Mouse (Mus musculus): Measurements from ENCODE around the gene Nr5a1. TPM values are rescaled to one million over a fixed set of nuclear protein-coding genes. Genes with fewer than 3 reads are reported as not detected.

The Nr5a1 gene
- total and polyA plus RNA-seq, 3 experiments: 0.04 TPM; not detected in 2

DNA sequence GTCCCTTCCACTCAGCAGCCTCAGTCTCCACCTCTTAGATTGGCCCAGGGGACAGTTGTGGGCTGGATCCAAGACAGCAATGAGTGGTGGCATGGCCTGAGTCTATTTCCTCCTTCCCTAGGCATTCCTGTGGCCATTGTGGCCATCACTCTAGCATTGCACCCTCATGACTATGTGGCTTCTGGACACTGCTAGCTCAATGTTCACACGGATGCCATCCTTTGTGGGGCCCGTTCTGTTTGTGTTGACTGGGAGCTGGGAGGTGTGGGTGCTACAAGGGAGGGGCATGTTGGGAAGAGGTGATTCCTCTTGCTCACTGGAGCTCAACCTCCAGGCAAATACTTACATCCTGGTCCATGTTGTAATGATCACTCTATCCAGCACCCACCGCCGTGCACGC is 32.1 kb downstream of the Nr5a1 start:
- H3K27ac ChIP-seq (ENCODE audit: insufficient read depth, low read depth): no peak overlapping the region
- in situ Hi-C loops (cut with MboI; ENCODE audit: low pct_ligation_motif_present, low pct_unique_long_range_greater_than_20kb, low sequenced_read_pairs) (no loop called here), dilution Hi-C loops (cut with MboI; ENCODE audit: extremely low pct_ligation_motif_present, extremely low pct_unique_long_range_greater_than_20kb, low sequenced_read_pairs) (no loop called here)
- peaks cover 5 to 7% of the 10 kb centered on the region in 2 experiments; a peak in 2 of 4 replicates for H3K4me1 ChIP-seq (ENCODE audit: control insufficient read depth in 1 of 2, insufficient read depth in 2 of 2)
- H3K36me3 ChIP-seq (replicated peaks in 1 of 2; ENCODE audit: control insufficient read depth in 1 of 2, insufficient read depth in 1 of 2, low read length in 1 of 2): no peaks in the 10 kb centered on the region
- DNase-seq (ENCODE audit: extremely low read depth): no peak
- H3K9ac ChIP-seq (ENCODE audit: insufficient read depth, low read depth): no peak overlapping the region
- TF ChIP-seq RAD21 (IDR thresholded peaks at IDR 0.05; ENCODE audit: low read depth, low read length) (no peak), ZC3H11A (IDR thresholded peaks at IDR 0.05; ENCODE audit: low read depth, low read length) (no peak), ELF1 (IDR thresholded peaks at IDR 0.05; ENCODE audit: low read depth, low read length) (no peak), MXI1 (IDR thresholded peaks at IDR 0.05; ENCODE audit: low read depth, low read length) (no peak), POLR2A (IDR thresholded peaks at IDR 0.05; ENCODE audit: low read depth, low read length) (no peak), JUN (IDR thresholded peaks at IDR 0.05; ENCODE audit: insufficient read depth, low read depth, low read length) (no peak), PAX5 (IDR thresholded peaks at IDR 0.05; ENCODE audit: low read length) (no peak), HCFC1 (IDR thresholded peaks at IDR 0.05; ENCODE audit: low read depth, low read length) (no peak), CHD2 (IDR thresholded peaks at IDR 0.05; ENCODE audit: low read length) (no peak), RCOR1 (conservative IDR thresholded peaks at IDR 0.05; ENCODE audit: low read depth, low read length) (no peak), MAFK (IDR thresholded peaks at IDR 0.05; ENCODE audit: insufficient replicate concordance, low read length) (no peak), E2F4 (IDR thresholded peaks at IDR 0.05; ENCODE audit: insufficient replicate concordance, low read depth, low read length) (no peak), NRF1 (IDR thresholded peaks at IDR 0.05; ENCODE audit: low read depth, low read length) (no peak), ZMIZ1 (IDR thresholded peaks at IDR 0.05; ENCODE audit: low read depth, low read length) (no peak), ETS1 (conservative IDR thresholded peaks at IDR 0.05; ENCODE audit: low read depth, low read length) (no peak)
- H3K4me2 ChIP-seq (ENCODE audit: insufficient read depth, low read depth, poor library complexity, severe bottlenecking): no peak overlapping the region
- no peaks in the 10 kb centered on the region for H3K79me2 ChIP-seq (replicated peaks; ENCODE audit: control insufficient read depth, extremely low read depth, insufficient read depth, poor library complexity, severe bottlenecking)
- H3K9me3 ChIP-seq (replicated peaks; ENCODE audit: low read length): no peaks in the 10 kb centered on the region
- H3K4me3 ChIP-seq (replicated peaks in 1 of 3; ENCODE audit: low read depth in 2 of 3, low read length in 2 of 3, poor library complexity in 1 of 3): no peak overlapping the region
- H3K27me3 ChIP-seq (replicated peaks): peaks cover 51% of the 10 kb centered on the region

DNA sequence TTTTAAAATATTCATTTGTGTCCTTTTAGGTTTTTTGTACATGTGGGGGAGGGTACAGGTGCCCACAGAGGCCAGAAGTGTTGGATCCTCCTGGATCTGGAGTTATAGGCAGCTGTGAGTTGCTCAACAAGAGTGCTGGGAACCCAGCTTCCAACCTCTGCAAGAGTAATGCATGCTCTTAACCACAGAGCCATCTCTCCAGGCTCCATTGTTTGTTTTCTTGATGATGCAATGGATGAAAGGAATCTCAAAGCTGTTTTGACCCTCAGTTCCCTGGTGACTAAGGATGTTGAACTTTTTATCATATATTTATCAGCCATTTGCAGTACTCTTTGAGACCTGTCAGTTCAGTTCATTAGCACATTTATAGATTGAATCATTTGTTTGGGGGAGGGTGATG is 35.4 kb downstream of the Nr5a1 start:
- in situ Hi-C loops (cut with MboI; ENCODE audit: low pct_ligation_motif_present, low pct_unique_long_range_greater_than_20kb, low sequenced_read_pairs): no loop called here
- Histone ChIP-seq H3K27me3 (replicated peaks) (peaks cover 28% of the 10 kb centered on the region), H3K4me3 (replicated peaks in 1 of 3; ENCODE audit: low read depth in 2 of 3, low read length in 2 of 3, poor library complexity in 1 of 3) (no peak overlapping the region), H3K9me3 (replicated peaks; ENCODE audit: low read length) (no peaks in the 10 kb centered on the region), H3K79me2 (replicated peaks; ENCODE audit: control insufficient read depth, extremely low read depth, insufficient read depth, poor library complexity, severe bottlenecking) (no peaks in the 10 kb centered on the region), H3K9ac (ENCODE audit: insufficient read depth, low read depth) (no peak overlapping the region), H3K27ac (ENCODE audit: insufficient read depth, low read depth) (no peak overlapping the region), H3K36me3 (replicated peaks in 1 of 2; ENCODE audit: control insufficient read depth in 1 of 2, insufficient read depth in 1 of 2, low read length in 1 of 2) (no peaks in the 10 kb centered on the region), H3K4me1 (ENCODE audit: control insufficient read depth in 1 of 2, insufficient read depth in 2 of 2) (peaks cover 5 to 7% of the 10 kb centered on the region in 2 experiments; a peak in 2 of 4 replicates), H3K4me2 (ENCODE audit: insufficient read depth, low read depth, poor library complexity, severe bottlenecking) (no peak overlapping the region)
- no peak for DNase-seq (ENCODE audit: extremely low read depth)
- dilution Hi-C loops (cut with MboI; ENCODE audit: extremely low pct_ligation_motif_present, extremely low pct_unique_long_range_greater_than_20kb, low sequenced_read_pairs): no loop called here
- TF ChIP-seq MEF2A (IDR thresholded peaks at IDR 0.05; ENCODE audit: borderline replicate concordance, low read depth, low read length): no peak
- TF ChIP-seq ZKSCAN1 (IDR thresholded peaks at IDR 0.05; ENCODE audit: borderline replicate concordance, low read depth, low read length): no peak
- TF ChIP-seq CTCF (conservative IDR thresholded peaks at IDR 0.05 in 1 of 2, IDR thresholded peaks at IDR 0.05 in 1 of 2; ENCODE audit: low read depth in 2 of 2, low read length in 2 of 2): no peak
- TF ChIP-seq CHD1 (IDR thresholded peaks at IDR 0.05; ENCODE audit: low read depth, low read length): no peak
- TF ChIP-seq RAD21 (IDR thresholded peaks at IDR 0.05; ENCODE audit: low read depth, low read length): no peak
- no peak for TF ChIP-seq TBP (conservative IDR thresholded peaks at IDR 0.05; ENCODE audit: low read depth, low read length)
- TF ChIP-seq SIN3A (IDR thresholded peaks at IDR 0.05; ENCODE audit: low read length): no peak
- TF ChIP-seq GABPA (IDR thresholded peaks at IDR 0.05; ENCODE audit: insufficient replicate concordance, low read depth, low read length): no peak
- TF ChIP-seq MAFK (IDR thresholded peaks at IDR 0.05; ENCODE audit: insufficient replicate concordance, low read length): no peak
- TF ChIP-seq UBTF (IDR thresholded peaks at IDR 0.05; ENCODE audit: low read depth, low read length): no peak
- no peak for TF ChIP-seq RCOR1 (conservative IDR thresholded peaks at IDR 0.05; ENCODE audit: low read depth, low read length)
- TF ChIP-seq POLR2AphosphoS2 (IDR thresholded peaks at IDR 0.05; ENCODE audit: low read depth, low read length): no peak
- no peak for TF ChIP-seq ELF1 (IDR thresholded peaks at IDR 0.05; ENCODE audit: low read depth, low read length)
- TF ChIP-seq CHD2 (IDR thresholded peaks at IDR 0.05; ENCODE audit: low read length): no peak
- no peak for TF ChIP-seq ZNF384 (IDR thresholded peaks at IDR 0.05; ENCODE audit: low read depth, low read length)
- no peak for TF ChIP-seq MYC (IDR thresholded peaks at IDR 0.05; ENCODE audit: low read depth, low read length)
- TF ChIP-seq USF2 (conservative IDR thresholded peaks at IDR 0.05; ENCODE audit: low read depth, low read length): no peak
- TF ChIP-seq MAX (IDR thresholded peaks at IDR 0.05; ENCODE audit: low read length): no peak
- TF ChIP-seq E2F4 (IDR thresholded peaks at IDR 0.05; ENCODE audit: insufficient replicate concordance, low read depth, low read length): no peak
